Mouse (Mus musculus): Measurements from ENCODE around the gene Bmt2. TPM values are rescaled to one million over a fixed set of nuclear protein-coding genes. Genes with fewer than 3 reads are reported as not detected.

Bmt2 gene
- total and polyA plus RNA-seq, 3 experiments, result 2.0 to 40.5 (median 28.3) TPM

GRCm38 (mm10) chr6:13582075-13582474 lies 95.7 kb downstream of the Bmt2 start:
- Histone ChIP-seq H3K4me1 (ENCODE audit: insufficient read depth, low read depth, low read length) (peaks cover 9% of the 10 kb centered on the region), H3K27me3 (ENCODE audit: insufficient read depth, low read length) (no peaks in the 10 kb centered on the region), H3K4me3 (ENCODE audit: low read depth, low read length) (no peak overlapping the region), H3K9me3 (replicated peaks) (no peaks in the 10 kb centered on the region), H3K36me3 (replicated peaks) (peaks cover 72% of the 10 kb centered on the region)
- no peak for TF ChIP-seq GATA1 (IDR thresholded peaks at IDR 0.05; ENCODE audit: borderline replicate concordance, low read length)
- TF ChIP-seq CTCF (IDR thresholded peaks at IDR 0.05; ENCODE audit: low read depth, low read length), result no peak
- TF ChIP-seq TAL1 (conservative IDR thresholded peaks at IDR 0.05; ENCODE audit: low read depth, low read length), result no peak
- TF ChIP-seq POLR2AphosphoS5 (IDR thresholded peaks at IDR 0.05; ENCODE audit: insufficient replicate concordance, low read depth, low read length), result no peak
- TF ChIP-seq GATA2 (IDR thresholded peaks at IDR 0.05; ENCODE audit: borderline replicate concordance, low read depth, low read length), result no peak
- ATAC-seq (ENCODE audit: extremely low read depth, insufficient number of reproducible peaks, low FRiP score, poor library complexity, severe bottlenecking) (no peak), DNase-seq (ENCODE audit: low spot score) (no peak)

Other genes starting within 250 kb of the Bmt2 start
- gene Tmem168, start 69.9 kb downstream of the Bmt2 start, total RNA-seq (2014; fragmentation: Nextera tagmentation), result 41.6 and 44.6 TPM in 2 replicates
- 44.1 and 50.0 TPM in 2 replicates for gene Tmem168, start 69.9 kb downstream of the Bmt2 start, total RNA-seq (2017)
- gene Tmem168, start 69.9 kb downstream of the Bmt2 start, polyA plus RNA-seq (2012), result 9.7 and 11.0 TPM in 2 replicates
- not detected in 2 replicates for gene Gpr85, start 162.0 kb upstream of the Bmt2 start, total RNA-seq (2014; fragmentation: Nextera tagmentation)
- gene Gpr85, start 162.0 kb upstream of the Bmt2 start, total RNA-seq (2017), result 0.12 and 0.27 TPM in 2 replicates
- not detected in 2 replicates for gene Gpr85, start 162.0 kb upstream of the Bmt2 start, polyA plus RNA-seq (2012)
- gene 2610001J05Rik, start 193.6 kb upstream of the Bmt2 start, total RNA-seq (2014; fragmentation: Nextera tagmentation), result 19.0 and 25.8 TPM in 2 replicates
- 64.9 and 72.9 TPM in 2 replicates for gene 2610001J05Rik, start 193.6 kb upstream of the Bmt2 start, total RNA-seq (2017)
- 21.0 and 30.2 TPM in 2 replicates for gene 2610001J05Rik, start 193.6 kb upstream of the Bmt2 start, polyA plus RNA-seq (2012)